Mouse (Mus musculus): Measurements from ENCODE around the gene Syne1. TPM values are rescaled to one million over a fixed set of nuclear protein-coding genes. Genes with fewer than 3 reads are reported as not detected.

Gene Syne1
- polyA plus RNA-seq, 1 experiment from 2014 or later: 8.6 TPM

- Histone ChIP-seq H3K4me2 (no peak overlapping the region), H3K9ac (no peak overlapping the region), H3K36me3 (no peaks in the 10 kb centered on the region), H3K27me3 (no peaks in the 10 kb centered on the region), H3K4me1 (replicated peaks) (peaks cover 3% of the 10 kb centered on the region), H3K27ac (no peak overlapping the region), H3K4me3 (no peak overlapping the region), H3K9me3 (no peaks in the 10 kb centered on the region)
- no peak for ATAC-seq (ENCODE audit: low FRiP score)
- WGBS: 57% methylated on average over 7 of the region's 7 CpGs
These were observed 343.2 kb downstream of the Syne1 start for GRCm38 (mm10) chr10:5207905-5208641.

GRCm38 (mm10) chr10:5205977-5206376, 345.3 kb downstream of the Syne1 start:
- 92% methylated on average over 3 of the region's 3 CpGs for WGBS
- no peak overlapping the region for H3K4me2 ChIP-seq
- H3K9me3 ChIP-seq: no peaks in the 10 kb centered on the region
- H3K4me3 ChIP-seq: no peak overlapping the region
- no peaks in the 10 kb centered on the region for H3K27me3 ChIP-seq
- H3K27ac ChIP-seq: no peak overlapping the region
- no peak for ATAC-seq (ENCODE audit: low FRiP score)
- no peaks in the 10 kb centered on the region for H3K36me3 ChIP-seq
- H3K4me1 ChIP-seq (replicated peaks): peaks cover 3% of the 10 kb centered on the region
- H3K9ac ChIP-seq: no peak overlapping the region

GRCm38 (mm10) chr10:5205570-5205969, 345.7 kb downstream of the Syne1 start:
- no peaks in the 10 kb centered on the region for H3K27me3 ChIP-seq
- no peaks in the 10 kb centered on the region for H3K36me3 ChIP-seq
- no peak overlapping the region for H3K4me2 ChIP-seq
- 86% methylated on average over 5 of the region's 5 CpGs for WGBS
- no peaks in the 10 kb centered on the region for H3K9me3 ChIP-seq
- no peak for ATAC-seq (ENCODE audit: low FRiP score)
- H3K4me3 ChIP-seq: no peak overlapping the region
- H3K9ac ChIP-seq: no peak overlapping the region
- peaks cover 3% of the 10 kb centered on the region for H3K4me1 ChIP-seq (replicated peaks)
- no peak overlapping the region for H3K27ac ChIP-seq

GRCm38 (mm10) chr10:5203837-5204236, 347.4 kb downstream of the Syne1 start:
- WGBS: 54% methylated on average over 10 of the region's 10 CpGs
- H3K27ac ChIP-seq: peak overlapping the region; percentile 66
- H3K9me3 ChIP-seq: no peaks in the 10 kb centered on the region
- H3K36me3 ChIP-seq: no peaks in the 10 kb centered on the region
- H3K27me3 ChIP-seq: no peaks in the 10 kb centered on the region
- no peak overlapping the region for H3K4me2 ChIP-seq
- peak; percentile 86 for ATAC-seq (ENCODE audit: low FRiP score)
- H3K4me3 ChIP-seq: no peak overlapping the region
- H3K9ac ChIP-seq: no peak overlapping the region
- H3K4me1 ChIP-seq (replicated peaks): peaks cover 3% of the 10 kb centered on the region

GRCm38 (mm10) chr10:5197356-5197755, 353.9 kb downstream of the Syne1 start:
- Histone ChIP-seq H3K4me3 (no peak overlapping the region), H3K27ac (no peak overlapping the region), H3K9ac (no peak overlapping the region), H3K4me2 (no peak overlapping the region), H3K4me1 (replicated peaks) (peaks cover 19% of the 10 kb centered on the region), H3K9me3 (no peaks in the 10 kb centered on the region), H3K36me3 (no peaks in the 10 kb centered on the region), H3K27me3 (no peaks in the 10 kb centered on the region)
- ATAC-seq (ENCODE audit: low FRiP score): no peak
- 82% methylated on average over 2 of the region's 2 CpGs for WGBS

GRCm38 (mm10) chr10:5196267-5196666, 355.0 kb downstream of the Syne1 start:
- Histone ChIP-seq H3K4me3 (no peak overlapping the region), H3K27me3 (no peaks in the 10 kb centered on the region), H3K4me1 (replicated peaks) (peaks cover 19% of the 10 kb centered on the region), H3K27ac (no peak overlapping the region), H3K36me3 (no peaks in the 10 kb centered on the region), H3K9ac (no peak overlapping the region), H3K9me3 (no peaks in the 10 kb centered on the region), H3K4me2 (no peak overlapping the region)
- no peak for ATAC-seq (ENCODE audit: low FRiP score)
- WGBS: 92% methylated on average over 5 of the region's 5 CpGs

GRCm38 (mm10) chr10:5195288-5195687, 356.0 kb downstream of the Syne1 start:
- Histone ChIP-seq H3K4me1 (replicated peaks) (peaks cover 19% of the 10 kb centered on the region), H3K9me3 (no peaks in the 10 kb centered on the region), H3K9ac (no peak overlapping the region), H3K4me3 (peak overlapping the region; percentile 50; the same call in 1 of the 2 replicates), H3K36me3 (peaks cover 4% of the 10 kb centered on the region; the same call in 1 of the 2 replicates), H3K4me2 (peak overlapping the region; percentile 68), H3K27me3 (no peaks in the 10 kb centered on the region), H3K27ac (no peak overlapping the region)
- WGBS: 78% methylated on average over 5 of the region's 5 CpGs
- no peak for ATAC-seq (ENCODE audit: low FRiP score)

- peak overlapping the region; percentile 50 for H3K4me3 ChIP-seq
- peak overlapping the region; percentile 88 for H3K27ac ChIP-seq
- no peaks in the 10 kb centered on the region for H3K9me3 ChIP-seq
- no peaks in the 10 kb centered on the region for H3K27me3 ChIP-seq
- peaks cover 4% of the 10 kb centered on the region; the same call in 1 of the 2 replicates for H3K36me3 ChIP-seq
- H3K9ac ChIP-seq: peak overlapping the region; percentile 74
- peaks cover 19% of the 10 kb centered on the region for H3K4me1 ChIP-seq (replicated peaks)
- ATAC-seq (ENCODE audit: low FRiP score): peak; percentile 99
- under 1% methylated on average over 13 of the region's 13 CpGs for WGBS
- H3K4me2 ChIP-seq: peak overlapping the region; percentile 68
These were observed 356.5 kb downstream of the Syne1 start for GRCm38 (mm10) chr10:5194671-5195234.

GRCm38 (mm10) chr10:5194081-5194670, 357.1 kb downstream of the Syne1 start:
- Histone ChIP-seq H3K27ac (peak overlapping the region; percentile 88), H3K27me3 (no peaks in the 10 kb centered on the region), H3K4me3 (peak overlapping the region; percentile 50), H3K4me2 (peak overlapping the region; percentile 68), H3K36me3 (peaks cover 4% of the 10 kb centered on the region; the same call in 1 of the 2 replicates), H3K4me1 (replicated peaks) (peaks cover 19% of the 10 kb centered on the region), H3K9me3 (no peaks in the 10 kb centered on the region), H3K9ac (peak overlapping the region; percentile 74)
- ATAC-seq (ENCODE audit: low FRiP score): peak; percentile 93
- WGBS: 2% methylated on average over 13 of the region's 13 CpGs

- 79% methylated on average over 9 of the region's 9 CpGs for WGBS
- Histone ChIP-seq H3K36me3 (peaks cover 7% of the 10 kb centered on the region; the same call in 1 of the 2 replicates), H3K27ac (no peak overlapping the region), H3K9me3 (no peaks in the 10 kb centered on the region), H3K9ac (no peak overlapping the region), H3K4me2 (peak overlapping the region; percentile 4; the same call in 1 of the 2 replicates), H3K4me3 (no peak overlapping the region), H3K27me3 (no peaks in the 10 kb centered on the region), H3K4me1 (replicated peaks) (peaks cover 19% of the 10 kb centered on the region)
- no peak for ATAC-seq (ENCODE audit: low FRiP score)
These were observed 358.3 kb downstream of the Syne1 start for GRCm38 (mm10) chr10:5192861-5193490.

GRCm38 (mm10) chr10:5190756-5191155, 360.5 kb downstream of the Syne1 start:
- H3K27me3 ChIP-seq: no peaks in the 10 kb centered on the region
- peaks cover 7% of the 10 kb centered on the region; the same call in 1 of the 2 replicates for H3K36me3 ChIP-seq
- ATAC-seq (ENCODE audit: low FRiP score): no peak
- no peak overlapping the region for H3K4me3 ChIP-seq
- H3K9me3 ChIP-seq: no peaks in the 10 kb centered on the region
- peaks cover 19% of the 10 kb centered on the region for H3K4me1 ChIP-seq (replicated peaks)
- H3K4me2 ChIP-seq: no peak overlapping the region
- H3K27ac ChIP-seq: no peak overlapping the region
- no peak overlapping the region for H3K9ac ChIP-seq
- WGBS: 79% methylated on average over 4 of the region's 4 CpGs

GRCm38 (mm10) chr10:5188890-5189289, 362.4 kb downstream of the Syne1 start:
- Histone ChIP-seq H3K4me2 (no peak overlapping the region), H3K4me3 (no peak overlapping the region), H3K9ac (no peak overlapping the region), H3K27ac (no peak overlapping the region), H3K9me3 (no peaks in the 10 kb centered on the region), H3K27me3 (no peaks in the 10 kb centered on the region), H3K4me1 (replicated peaks) (peaks cover 12% of the 10 kb centered on the region; the same call in 1 of the 2 replicates), H3K36me3 (peaks cover 26% of the 10 kb centered on the region)
- ATAC-seq (ENCODE audit: low FRiP score): no peak
